Mouse (Mus musculus): ENCODE results near the gene Med10. TPM values are rescaled to one million over a fixed set of nuclear protein-coding genes. Genes with fewer than 3 reads are reported as not detected.

Med10 gene
- polyA plus RNA-seq, 1 experiment, result 54.3 TPM

DNA sequence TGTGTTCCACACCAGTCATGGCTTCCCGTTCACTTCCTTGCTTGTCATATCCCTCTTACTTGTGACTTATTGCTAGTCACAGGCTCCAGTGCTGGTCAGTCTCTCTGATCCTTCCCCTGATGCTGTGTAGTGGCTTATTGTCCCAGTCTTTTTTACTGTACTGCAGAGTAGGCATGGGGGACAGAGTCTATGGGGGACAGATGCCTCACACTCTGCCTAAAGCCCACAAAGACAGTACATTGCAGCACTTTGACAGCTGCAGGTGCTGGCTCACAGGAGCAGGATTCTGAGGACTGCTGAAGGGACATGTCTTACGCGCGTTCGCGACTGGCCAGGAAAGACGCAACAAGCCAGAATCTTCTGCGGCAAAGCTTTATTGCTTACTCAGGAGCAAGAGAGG is 28.4 kb downstream of the Med10 start:
- no peak for DNase-seq (ENCODE audit: low spot score)

DNA sequence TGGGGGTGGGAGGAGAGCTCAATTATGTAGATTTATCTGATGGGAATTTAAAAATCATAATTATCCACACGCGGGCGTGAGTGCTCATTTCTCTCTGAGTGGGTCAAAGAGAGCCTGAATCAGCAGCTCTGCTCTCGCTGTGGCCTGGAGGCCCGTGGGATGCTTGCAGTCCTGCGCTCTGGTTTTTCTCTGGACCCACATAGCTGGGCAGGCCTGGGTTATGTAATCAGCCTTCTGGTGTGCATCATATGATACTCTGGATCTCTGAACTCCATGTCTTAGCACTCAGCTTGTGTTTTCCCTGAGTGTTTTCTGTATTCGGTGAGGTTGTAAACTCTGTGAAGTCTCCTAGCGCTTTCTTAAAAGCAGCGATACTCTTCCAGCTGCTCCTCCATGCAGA is 30.4 kb downstream of the Med10 start:
- no peak for DNase-seq (ENCODE audit: low spot score)

GRCm38 (mm10) chr13:69833416-69833815 is 31.2 kb downstream of the Med10 start:
- DNase-seq (ENCODE audit: low spot score), result no peak

DNA sequence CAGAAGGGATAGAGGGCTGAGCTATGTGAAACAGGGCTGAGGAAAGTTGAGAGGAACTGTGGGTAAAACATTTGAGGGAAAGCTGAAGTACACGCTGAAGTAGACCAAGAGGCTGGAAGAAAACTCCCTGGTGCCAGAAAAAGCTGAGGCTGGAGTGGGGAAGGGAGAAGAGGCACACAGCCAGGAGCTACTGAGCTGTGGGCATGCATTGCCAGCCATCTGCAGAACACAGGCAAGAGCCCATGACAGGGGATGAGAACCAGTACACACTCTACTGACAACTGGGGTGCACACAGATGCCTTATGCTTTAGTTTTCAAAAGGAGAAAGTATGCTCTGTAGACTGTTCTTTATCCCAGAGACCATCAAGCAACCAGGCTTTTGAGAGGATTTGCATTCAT is 43.4 kb downstream of the Med10 start:
- no peak for DNase-seq (ENCODE audit: low spot score)

GRCm38 (mm10) chr13:69849579-69849978 is 47.4 kb downstream of the Med10 start:
- no peak for DNase-seq (ENCODE audit: low spot score)

GRCm38 (mm10) chr13:69852313-69852712 is 50.1 kb downstream of the Med10 start:
- no peak for DNase-seq (ENCODE audit: low spot score)

GRCm38 (mm10) chr13:69853425-69854043 is 51.3 kb downstream of the Med10 start:
- no peak for DNase-seq (ENCODE audit: low spot score)

- DNase-seq (ENCODE audit: low spot score), result no peak
Observed at GRCm38 (mm10) chr13:69855941-69856340, 53.7 kb downstream of the Med10 start.

- DNase-seq (ENCODE audit: low spot score), result no peak
Observed at GRCm38 (mm10) chr13:69862276-69862675, 60.1 kb downstream of the Med10 start.

DNA sequence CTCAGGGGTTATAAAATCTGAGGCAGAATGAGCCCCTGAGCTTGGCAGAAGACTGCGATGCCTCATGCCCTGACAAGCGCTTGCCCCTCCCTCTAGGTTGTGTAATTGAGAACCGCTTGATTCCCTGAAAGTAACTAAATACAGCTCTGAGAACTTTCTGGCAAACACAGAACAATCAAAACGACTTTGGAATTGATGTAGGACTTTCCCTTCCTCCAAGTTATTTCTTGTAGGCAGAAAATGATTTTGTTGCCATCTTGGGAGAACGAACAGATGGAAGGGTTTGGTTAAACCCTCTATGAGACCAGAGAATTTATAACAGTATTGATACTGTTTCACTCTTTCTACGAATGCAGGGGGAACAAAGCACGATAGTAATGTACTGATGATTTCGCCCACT is 62.7 kb downstream of the Med10 start:
- DNase-seq (ENCODE audit: low spot score), result no peak

Other genes with a start within 250 kb of the Med10 start
- gene Srd5a1, start 191.0 kb upstream of the Med10 start, polyA plus RNA-seq (2012; rRNA removed), result 139 and 150 TPM in 2 replicates
- gene Ube2ql1, start 62.5 kb upstream of the Med10 start, polyA plus RNA-seq (2012; rRNA removed), result 1.2 and 2.2 TPM in 2 replicates